Mouse (Mus musculus) embryonic facial prominence, embryonic 14.5 days (tissue): ENCODE measurements around the gene Csf3r. TPM values are rescaled to one million over a fixed set of nuclear protein-coding genes. Genes with fewer than 3 reads are reported as not detected.

Experiments used
- ATAC-seq: fragments of 200-750 bp; cut with Nextera tagmentation; 2 replicates; pipeline ENCODE4 v1.8.0; 2017; ENCODE audit warnings: low read depth, moderate number of reproducible peaks, moderate TSS enrichment
- DNase-seq: peaks from one replicate; pipeline ENCODE4 v3.0.0-alpha.2; 2015; ENCODE audit warnings: low spot score
- H3K27ac ChIP-seq: fragments of 300-500 bp; sonication (generic); replicated peaks from 2 replicates; pipeline ENCODE4 v1.5.1; 2014; ENCODE audit warnings: low read depth, mild to moderate bottlenecking, low read length, moderate library complexity
- H3K27me3 ChIP-seq: fragments of 300-500 bp; sonication (generic); replicated peaks from 2 replicates; pipeline ENCODE4 v1.6.1; 2014; ENCODE audit warnings: low read length; ENCODE audit not compliant: control insufficient read depth, insufficient read depth
- H3K36me3 ChIP-seq: fragments of 300-500 bp; sonication (generic); 2 replicates; pipeline ENCODE4 v1.6.1; 2014; ENCODE audit warnings: low read length, mixed read lengths; ENCODE audit not compliant: control insufficient read depth, insufficient read depth
- H3K4me1 ChIP-seq: fragments of 300-500 bp; sonication (generic); 2 replicates; pipeline ENCODE4 v1.6.1; 2014; ENCODE audit warnings: antibody characterized with exemption, low read length; ENCODE audit not compliant: control insufficient read depth, insufficient read depth
- H3K4me2 ChIP-seq: fragments of 300-500 bp; sonication (generic); 2 replicates; pipeline ENCODE4 v1.6.1; 2014; ENCODE audit warnings: low read depth, mild to moderate bottlenecking, low read length, moderate library complexity, mixed read lengths
- H3K4me3 ChIP-seq: fragments of 300-500 bp; sonication (generic); 2 replicates; pipeline ENCODE4 v1.5.1; 2014; ENCODE audit warnings: low read depth, mild to moderate bottlenecking, low read length
- H3K9ac ChIP-seq: fragments of 300-500 bp; sonication (generic); 2 replicates; pipeline ENCODE4 v1.6.1; 2014; ENCODE audit warnings: low read depth, mild to moderate bottlenecking, low read length, moderate library complexity, mixed read lengths
- H3K9me3 ChIP-seq: fragments of 300-500 bp; sonication (generic); 2 replicates; pipeline ENCODE4 v1.6.1; 2016; ENCODE audit warnings: low read length; ENCODE audit not compliant: control insufficient read depth
- WGBS: fragments of 180-500 bp; shearing (Covaris S2); extraction: QIAGEN DNeasy Blood & Tissue Kit; methylation state at CpG from one replicate; pipeline ENCODE4 v1.1.7; 2014; 5-methylcytosine and 5-hydroxymethylcytosine counted together
- polyA plus RNA-seq: library from polyadenylated mRNA; unstranded; fragments of >200 nt; fragmentation: Nextera tagmentation; extraction: Ambion mirVana; gene quantifications from 2 replicates; pipeline ENCODE4 v1.2.1, GENCODE M21; 2014

Gene Csf3r
- polyA plus RNA-seq, 1 experiment from 2014 or later = 0.51 TPM

DNA sequence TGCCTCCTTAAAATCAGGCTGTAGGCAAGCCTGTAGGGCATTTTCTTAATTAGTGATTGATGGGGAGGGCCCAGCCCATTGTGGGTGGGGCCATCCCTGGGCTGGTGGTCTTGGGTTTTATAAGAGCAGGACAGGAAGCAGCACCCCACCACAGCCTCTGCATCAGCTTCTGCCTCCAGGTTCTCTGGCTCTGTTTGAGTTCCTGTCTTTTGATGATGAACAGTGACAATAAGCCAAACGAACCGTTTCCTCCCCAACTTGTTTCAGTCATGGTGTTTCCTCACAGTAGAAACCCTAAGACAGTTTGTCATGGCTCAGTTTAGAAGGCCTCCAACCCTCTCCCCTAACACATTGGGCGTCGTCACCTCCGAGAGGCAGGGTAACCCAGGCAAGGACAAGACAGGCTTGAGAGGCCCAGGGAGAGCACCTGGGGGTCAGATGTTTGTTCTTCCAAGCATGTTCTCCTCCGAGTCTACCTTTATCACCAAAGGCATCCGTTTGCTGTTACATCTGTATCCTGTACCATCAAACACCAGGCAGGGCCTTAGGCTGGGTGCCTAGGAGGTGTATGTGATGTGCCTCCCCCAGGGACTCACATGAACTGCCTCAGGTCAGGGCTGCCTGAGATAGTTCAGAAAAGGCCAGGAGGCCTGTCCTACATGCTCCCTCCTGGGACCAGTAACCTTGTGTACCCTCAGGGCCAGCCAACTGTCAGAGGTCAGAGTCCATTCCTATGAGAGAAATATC is 65.9 kb downstream of the Csf3r start:
- no peak overlapping the region for H3K4me2 ChIP-seq
- 70% methylated on average over 7 of the region's 7 CpGs for WGBS
- H3K9ac ChIP-seq = no peak overlapping the region
- no peaks in the 10 kb centered on the region for H3K36me3 ChIP-seq
- ATAC-seq (no peak), DNase-seq (no peak)
- H3K9me3 ChIP-seq = no peaks in the 10 kb centered on the region
- no peaks in the 10 kb centered on the region for H3K4me1 ChIP-seq
- no peaks in the 10 kb centered on the region for H3K27me3 ChIP-seq
- H3K4me3 ChIP-seq = no peak overlapping the region
- H3K27ac ChIP-seq = no peak overlapping the region

DNA sequence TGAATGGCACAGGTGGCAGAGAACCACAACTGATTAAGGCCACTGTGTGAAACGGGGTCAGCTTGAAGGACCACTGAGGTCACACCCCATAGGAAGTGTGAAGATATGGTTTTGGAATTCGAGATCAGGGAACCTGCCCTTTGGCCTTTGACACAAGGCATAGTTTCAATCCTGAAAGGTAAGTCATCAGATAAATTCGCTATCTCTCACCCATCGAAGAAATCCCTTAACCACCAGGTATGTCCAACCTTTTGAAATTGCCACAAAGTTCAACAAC is 66.4 kb downstream of the Csf3r start:
- H3K36me3 ChIP-seq = no peaks in the 10 kb centered on the region
- no peak overlapping the region for H3K4me3 ChIP-seq
- no peaks in the 10 kb centered on the region for H3K9me3 ChIP-seq
- no peaks in the 10 kb centered on the region for H3K27me3 ChIP-seq
- DNase-seq (no peak), ATAC-seq (no peak)
- H3K4me2 ChIP-seq = no peak overlapping the region
- H3K4me1 ChIP-seq = no peaks in the 10 kb centered on the region
- 65% methylated on average over 4 of the region's 4 CpGs for WGBS
- H3K27ac ChIP-seq = no peak overlapping the region
- H3K9ac ChIP-seq = no peak overlapping the region

DNA sequence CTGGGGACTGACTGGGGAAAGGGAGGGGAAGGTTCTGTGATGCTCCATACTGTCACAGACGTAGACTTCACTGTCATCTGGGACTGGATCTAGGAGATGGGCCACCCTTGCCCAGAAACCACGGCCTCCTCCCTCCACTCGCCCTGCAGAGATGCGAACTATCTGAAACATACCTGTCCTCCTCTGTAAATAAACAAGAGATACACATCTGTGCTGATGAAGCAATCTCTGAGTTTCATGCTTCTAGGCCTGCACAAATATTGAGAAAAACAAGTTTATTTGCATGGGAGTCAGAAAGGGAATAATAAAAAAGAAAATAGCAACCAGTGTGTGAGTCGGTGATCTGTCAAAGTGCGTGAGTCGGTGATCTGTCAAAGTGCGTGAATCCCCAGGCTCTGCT is 67.5 kb downstream of the Csf3r start:
- H3K9ac ChIP-seq = no peak overlapping the region
- H3K27ac ChIP-seq = no peak overlapping the region
- H3K4me3 ChIP-seq = no peak overlapping the region
- ATAC-seq (no peak), DNase-seq (no peak)
- no peaks in the 10 kb centered on the region for H3K4me1 ChIP-seq
- H3K4me2 ChIP-seq = no peak overlapping the region
- H3K27me3 ChIP-seq = no peaks in the 10 kb centered on the region
- H3K9me3 ChIP-seq = no peaks in the 10 kb centered on the region
- no peaks in the 10 kb centered on the region for H3K36me3 ChIP-seq
- 76% methylated on average over 8 of the region's 8 CpGs for WGBS

Other genes starting within 250 kb of the Csf3r start
- gene Mrps15, start 22.4 kb downstream of the Csf3r start, polyA plus RNA-seq = 128 and 133 TPM in 2 replicates
- gene Oscp1, start 34.0 kb downstream of the Csf3r start, polyA plus RNA-seq = 13.7 and 17.5 TPM in 2 replicates
- gene Lsm10, start 72.1 kb downstream of the Csf3r start, polyA plus RNA-seq = 52.0 and 54.1 TPM in 2 replicates
- 26.8 and 32.1 TPM in 2 replicates for gene Stk40, start 79.4 kb downstream of the Csf3r start, polyA plus RNA-seq
- gene Eva1b, start 123.2 kb downstream of the Csf3r start, polyA plus RNA-seq = 78.9 and 81.7 TPM in 2 replicates
- 7.8 and 7.9 TPM in 2 replicates for gene Sh3d21, start 138.9 kb downstream of the Csf3r start, polyA plus RNA-seq
- 185 and 198 TPM in 2 replicates for gene Thrap3, start 178.2 kb downstream of the Csf3r start, polyA plus RNA-seq
- 62.4 and 64.2 TPM in 2 replicates for gene Map7d1, start 231.8 kb downstream of the Csf3r start, polyA plus RNA-seq
- 32.9 and 33.0 TPM in 2 replicates for gene Trappc3, start 237.8 kb downstream of the Csf3r start, polyA plus RNA-seq